Mouse (Mus musculus) CH12.LX (cell line): ENCODE results near the gene Dpagt1. TPM values are rescaled to one million over a fixed set of nuclear protein-coding genes. Genes with fewer than 3 reads are reported as not detected.

Experiments
- DNase-seq: peaks from one replicate; pipeline ENCODE4 v3.0.0-alpha.2; 2013; ENCODE audit errors: extremely low read depth
- H3K27ac ChIP-seq: 2 replicates; pipeline ENCODE4 v1.5.1; 2012; ENCODE audit warnings: low read depth, mild to moderate bottlenecking, control low read depth, moderate library complexity; ENCODE audit not compliant: insufficient read depth
- H3K27me3 ChIP-seq: replicated peaks from 2 replicates; pipeline ENCODE3; 2012; ENCODE audit warnings: inconsistent platforms
- H3K36me3 ChIP-seq, 2 experiments: replicated peaks in 1 of 2; 2 replicates each; pipeline versions ENCODE3 to v1.6.1; 2012; ENCODE audit warnings: inconsistent platforms in 1 of 2, low read length in 1 of 2, mild to moderate bottlenecking in 1 of 2, mixed read lengths in 1 of 2, moderate library complexity in 1 of 2; ENCODE audit not compliant: control insufficient read depth in 1 of 2, insufficient read depth in 1 of 2
- H3K4me1 ChIP-seq, 2 experiments: 2 replicates each; pipeline ENCODE4 v1.6.1; 2012; ENCODE audit warnings: inconsistent platforms in 1 of 2, moderate library complexity in 1 of 2; ENCODE audit not compliant: insufficient read depth in 2 of 2, control insufficient read depth in 1 of 2
- H3K4me2 ChIP-seq: 2 replicates; pipeline ENCODE4 v1.6.1; 2012; ENCODE audit warnings: low read depth, mild to moderate bottlenecking, control low read depth; ENCODE audit not compliant: poor library complexity, insufficient read depth, severe bottlenecking
- H3K4me3 ChIP-seq, 3 experiments: fragments of 150-350 bp in 1 of 3; sonication (generic) in 1 of 3; replicated peaks in 1 of 3; 2 replicates each; pipeline versions ENCODE3 to v1.5.1; 2011 to 2012; ENCODE audit warnings: low read depth in 2 of 3, low read length in 2 of 3, mild to moderate bottlenecking in 2 of 3, moderate library complexity in 2 of 3, control low read depth in 1 of 3, improper control_type of control experiment in 1 of 3, inconsistent platforms in 1 of 3, mixed read lengths in 1 of 3; ENCODE audit not compliant: poor library complexity in 1 of 3
- H3K79me2 ChIP-seq: replicated peaks from 2 replicates; pipeline ENCODE4 v1.6.1; 2012; ENCODE audit warnings: mild to moderate bottlenecking, moderate library complexity; ENCODE audit not compliant: control insufficient read depth, poor library complexity, insufficient read depth, severe bottlenecking; ENCODE audit errors: extremely low read depth
- H3K9ac ChIP-seq: 2 replicates; pipeline ENCODE4 v1.6.1; 2012; ENCODE audit warnings: low read depth, mild to moderate bottlenecking, control low read depth, moderate library complexity; ENCODE audit not compliant: insufficient read depth
- H3K9me3 ChIP-seq: replicated peaks from 2 replicates; pipeline ENCODE3; 2012; ENCODE audit warnings: low read length, inconsistent platforms, mixed read lengths
- CHD2 ChIP-seq: IDR thresholded peaks from 2 replicates; pipeline ENCODE4 v1.6.1; 2011; ENCODE audit warnings: low read length, improper control_type of control experiment
- CTCF ChIP-seq, 2 experiments: IDR thresholded peaks in 1 of 2; conservative IDR thresholded peaks in 1 of 2; 2 replicates each; pipeline ENCODE4 v1.5.1; 2011 to 2012; ENCODE audit warnings: low read depth in 2 of 2, low read length in 2 of 2, improper control_type of control experiment in 1 of 2, inconsistent platforms in 1 of 2, mild to moderate bottlenecking in 1 of 2, moderate library complexity in 1 of 2
- ETS1 ChIP-seq: conservative IDR thresholded peaks from 2 replicates; pipeline ENCODE4 v1.6.1; 2012; ENCODE audit warnings: low read depth, mild to moderate bottlenecking, inconsistent platforms, low read length, improper control_type of control experiment, moderate library complexity
- GABPA ChIP-seq: IDR thresholded peaks from 2 replicates; pipeline ENCODE4 v1.6.1; 2012; ENCODE audit warnings: low read depth, low read length, improper control_type of control experiment, inconsistent platforms; ENCODE audit not compliant: insufficient replicate concordance
- IRF4 ChIP-seq: IDR thresholded peaks from 2 replicates; pipeline ENCODE4 v1.6.1; 2014; ENCODE audit warnings: low read depth, mild to moderate bottlenecking, inconsistent platforms, low read length, improper control_type of control experiment
- JUN ChIP-seq: IDR thresholded peaks from 2 replicates; pipeline ENCODE4 v1.6.1; 2011; ENCODE audit warnings: low read depth, mild to moderate bottlenecking, low read length, improper control_type of control experiment, moderate library complexity; ENCODE audit not compliant: insufficient read depth
- JUND ChIP-seq: conservative IDR thresholded peaks from 2 replicates; pipeline ENCODE4 v1.6.1; 2011; ENCODE audit warnings: low read depth, low read length, improper control_type of control experiment
- MAFK ChIP-seq: IDR thresholded peaks from 2 replicates; pipeline ENCODE4 v1.6.1; 2011; ENCODE audit warnings: low read length, improper control_type of control experiment; ENCODE audit not compliant: insufficient replicate concordance
- MAX ChIP-seq: IDR thresholded peaks from 2 replicates; pipeline ENCODE4 v1.6.1; 2011; ENCODE audit warnings: low read length, improper control_type of control experiment
- MEF2A ChIP-seq: IDR thresholded peaks from 2 replicates; pipeline ENCODE4 v1.6.1; 2014; ENCODE audit warnings: low read depth, mild to moderate bottlenecking, inconsistent platforms, low read length, improper control_type of control experiment, borderline replicate concordance
- MXI1 ChIP-seq: IDR thresholded peaks from 2 replicates; pipeline ENCODE4 v1.6.1; 2011; ENCODE audit warnings: mild to moderate bottlenecking, low read depth, low read length, improper control_type of control experiment
- MYC ChIP-seq: IDR thresholded peaks from 2 replicates; pipeline ENCODE4 v1.6.1; 2011; ENCODE audit warnings: low read depth, mild to moderate bottlenecking, improper control_type of control experiment, low read length
- NRF1 ChIP-seq: IDR thresholded peaks from 2 replicates; pipeline ENCODE4 v1.6.1; 2014; ENCODE audit warnings: low read depth, mild to moderate bottlenecking, inconsistent platforms, low read length, improper control_type of control experiment, moderate library complexity
- POLR2A ChIP-seq: IDR thresholded peaks from 2 replicates; pipeline ENCODE4 v1.6.1; 2011; ENCODE audit warnings: low read depth, mild to moderate bottlenecking, improper control_type of control experiment, low read length
- POLR2AphosphoS2 ChIP-seq: IDR thresholded peaks from 2 replicates; pipeline ENCODE4 v1.6.1; 2011; ENCODE audit warnings: low read depth, low read length, improper control_type of control experiment
- RAD21 ChIP-seq: IDR thresholded peaks from 2 replicates; pipeline ENCODE4 v1.6.1; 2011; ENCODE audit warnings: low read depth, mild to moderate bottlenecking, low read length, improper control_type of control experiment, moderate library complexity
- SIN3A ChIP-seq: IDR thresholded peaks from 2 replicates; pipeline ENCODE4 v1.6.1; 2012; ENCODE audit warnings: low read length, improper control_type of control experiment, inconsistent platforms
- TCF12 ChIP-seq: IDR thresholded peaks from 2 replicates; pipeline ENCODE4 v1.6.1; 2014; ENCODE audit warnings: low read depth, mild to moderate bottlenecking, inconsistent platforms, low read length, improper control_type of control experiment
- USF1 ChIP-seq: IDR thresholded peaks from 2 replicates; pipeline ENCODE4 v1.6.1; 2014; ENCODE audit warnings: low read depth, mild to moderate bottlenecking, inconsistent platforms, low read length, improper control_type of control experiment
- USF2 ChIP-seq: conservative IDR thresholded peaks from 2 replicates; pipeline ENCODE4 v1.6.1; 2011; ENCODE audit warnings: low read depth, low read length, improper control_type of control experiment
- ZC3H11A ChIP-seq: IDR thresholded peaks from 2 replicates; pipeline ENCODE4 v1.6.1; 2012; ENCODE audit warnings: low read depth, mild to moderate bottlenecking, inconsistent platforms, low read length, improper control_type of control experiment
- ZKSCAN1 ChIP-seq: IDR thresholded peaks from 2 replicates; pipeline ENCODE4 v1.6.1; 2012; ENCODE audit warnings: low read depth, inconsistent platforms, low read length, improper control_type of control experiment, borderline replicate concordance
- dilution Hi-C: fragments of 300-500 bp; cut with MboI; formaldehyde crosslinking; loops from 2 replicates; pipeline ENCODE4 v1.14.3; 2020; ENCODE audit warnings: low sequenced_read_pairs; ENCODE audit not compliant: extremely low pct_unique_long_range_greater_than_20kb, extremely low pct_ligation_motif_present
- in situ Hi-C: fragments of 300-500 bp; cut with MboI; formaldehyde crosslinking; loops from 3 replicates; pipeline ENCODE4 v1.14.3; 2019; ENCODE audit warnings: low sequenced_read_pairs, low pct_ligation_motif_present, low pct_unique_long_range_greater_than_20kb, mixed read lengths
- polyA plus RNA-seq: library from polyadenylated mRNA; unstranded; fragments of >175 nt; gene quantifications from 2 replicates; pipeline ENCODE4 v1.2.1, GENCODE M21; 2012; ENCODE audit warnings: low read depth; ENCODE audit not compliant: insufficient read length
- total RNA-seq, 2 experiments: library from RNA; depleted of rRNA; stranded (reverse); fragments of 300-350 nt in 1 of 2; fragments of >200 nt in 1 of 2; gene quantifications; 2 replicates each; pipeline ENCODE4 v1.2.3; 2012 to 2014

The Dpagt1 gene
- total and polyA plus RNA-seq, 3 experiments: 8.5 to 41.7 (median 15.8) TPM

DNA sequence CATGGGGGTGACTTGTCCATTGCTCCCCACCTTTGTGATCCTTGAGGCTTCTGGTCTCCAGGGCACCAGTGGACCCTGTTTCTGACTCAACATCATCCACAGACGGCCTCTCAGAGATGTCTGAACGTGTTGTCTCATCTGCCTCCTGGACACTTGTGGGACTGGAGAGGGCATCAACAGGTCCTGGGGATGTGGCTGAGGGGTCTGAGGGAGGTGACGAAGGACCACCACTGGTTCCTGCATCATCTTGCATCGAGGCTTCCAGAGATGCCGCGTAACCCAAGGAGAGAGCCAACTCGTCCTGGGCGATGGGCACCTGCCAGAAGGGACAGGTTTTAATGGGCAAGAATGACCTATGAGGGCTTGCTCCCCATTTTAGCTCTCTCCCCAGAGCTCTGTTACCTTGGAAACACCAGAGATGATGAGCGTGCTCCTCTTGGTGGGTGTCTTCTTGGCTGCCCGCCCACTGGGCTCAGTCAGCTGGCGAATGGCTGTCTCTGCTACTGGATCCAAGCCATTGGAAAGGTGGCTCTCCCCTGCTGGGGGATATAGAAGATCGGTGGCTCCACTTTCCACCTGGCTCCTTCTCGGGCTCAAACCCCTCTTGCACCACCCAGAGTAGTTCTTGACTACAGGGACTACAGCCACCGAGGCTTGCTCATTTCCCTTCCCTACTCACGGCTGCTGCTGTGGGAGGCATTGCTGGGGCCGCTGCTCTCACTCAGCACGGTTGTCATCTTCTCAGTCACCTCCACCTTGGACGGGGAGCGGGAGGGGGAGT lies 12.2 kb upstream of the Dpagt1 start:
- Histone ChIP-seq H3K79me2 (no peaks in the 10 kb centered on the region), H3K36me3 (peaks cover 33 to 73% of the 10 kb centered on the region in 2 experiments)

DNA sequence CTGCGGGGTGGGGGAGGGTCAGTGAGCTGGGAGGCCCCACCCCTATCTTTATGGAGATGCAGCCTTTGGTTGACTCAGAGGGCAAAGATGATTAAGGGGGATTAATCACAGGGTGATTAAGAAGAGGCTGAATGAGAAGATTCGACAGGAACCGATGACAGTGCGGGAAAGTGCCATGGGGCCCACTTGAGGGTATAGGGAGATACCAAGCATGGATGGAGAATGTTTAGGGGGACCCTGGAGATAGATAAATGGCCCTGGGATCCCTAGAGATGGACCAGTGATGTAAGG lies 11.6 kb upstream of the Dpagt1 start:
- no peaks in the 10 kb centered on the region for H3K27me3 ChIP-seq
- H3K4me2 ChIP-seq: no peak overlapping the region
- no peaks in the 10 kb centered on the region for H3K9me3 ChIP-seq
- H3K4me1 ChIP-seq: peaks cover 4 to 27% of the 10 kb centered on the region in 2 experiments; a peak in 3 of 4 replicates
- no peaks in the 10 kb centered on the region for H3K79me2 ChIP-seq
- H3K4me3 ChIP-seq: no peak overlapping the region
- in situ Hi-C loops (no loop called here), dilution Hi-C loops (no loop called here)
- H3K27ac ChIP-seq: no peak overlapping the region
- no peak for DNase-seq
- H3K36me3 ChIP-seq: peaks cover 33 to 73% of the 10 kb centered on the region in 2 experiments
- TF ChIP-seq RAD21: no peak
- TF ChIP-seq MEF2A: no peak
- TF ChIP-seq JUND: no peak
- TF ChIP-seq POLR2AphosphoS2: no peak
- H3K9ac ChIP-seq: no peak overlapping the region

More for the DNA sequence above, 12.2 kb upstream of the Dpagt1 start:
- H3K9ac ChIP-seq: no peak overlapping the region
- H3K27ac ChIP-seq: no peak overlapping the region
- H3K9me3 ChIP-seq: no peaks in the 10 kb centered on the region
- H3K27me3 ChIP-seq: no peaks in the 10 kb centered on the region
- H3K4me1 ChIP-seq: peaks cover 3 to 22% of the 10 kb centered on the region in 2 experiments; a peak in 3 of 4 replicates
- no peak overlapping the region for H3K4me2 ChIP-seq
- H3K4me3 ChIP-seq: no peak overlapping the region
- TF ChIP-seq IRF4 (no peak), TCF12 (no peak), SIN3A (no peak), JUND (no peak)
- in situ Hi-C loops: no loop called here
- dilution Hi-C loops: no loop called here
- DNase-seq: no peak

DNA sequence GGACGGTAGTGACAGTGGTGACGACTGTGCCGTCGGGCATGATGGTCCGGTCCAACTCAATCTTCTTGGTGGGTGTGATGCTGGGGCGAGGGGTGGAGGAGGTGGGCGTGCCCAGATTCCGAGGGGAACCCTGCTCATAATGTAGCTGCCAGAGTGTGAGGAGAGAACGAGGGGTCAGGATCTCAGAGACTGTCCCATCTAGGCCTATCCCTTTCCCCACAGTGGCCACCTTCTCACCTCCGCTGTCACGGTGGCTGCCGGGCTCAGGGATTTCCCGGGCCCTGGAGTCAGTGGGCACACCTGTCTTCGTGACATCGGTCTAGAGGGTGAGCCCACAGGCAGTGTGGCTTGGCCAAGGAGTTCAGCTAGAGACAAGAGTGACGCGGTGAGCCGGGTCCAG lies 10.9 kb upstream of the Dpagt1 start:
- dilution Hi-C loops (no loop called here), in situ Hi-C loops (no loop called here)
- Histone ChIP-seq H3K36me3 (peaks cover 33 to 71% of the 10 kb centered on the region in 2 experiments), H3K4me3 (no peak overlapping the region), H3K79me2 (no peaks in the 10 kb centered on the region), H3K9ac (no peak overlapping the region), H3K27me3 (no peaks in the 10 kb centered on the region), H3K4me2 (no peak overlapping the region), H3K9me3 (no peaks in the 10 kb centered on the region), H3K4me1 (peaks cover 4 to 29% of the 10 kb centered on the region in 2 experiments; a peak in 3 of 4 replicates), H3K27ac (no peak overlapping the region)
- no peak for DNase-seq
- TF ChIP-seq JUN (no peak), USF2 (no peak), CHD2 (no peak), MYC (no peak), ZKSCAN1 (no peak), MXI1 (no peak), POLR2AphosphoS2 (no peak), CTCF (conservative IDR thresholded peaks at IDR 0.05 in 1 of 2, IDR thresholded peaks at IDR 0.05 in 1 of 2; ENCODE audit: low read depth in 2 of 2, low read length in 2 of 2) (no peak), TCF12 (no peak), MAX (no peak), ZC3H11A (no peak), USF1 (no peak), GABPA (no peak), MAFK (no peak), POLR2A (no peak), IRF4 (no peak), ETS1 (no peak), NRF1 (no peak)
